Mouse (Mus musculus): ENCODE results near the gene Kctd7.

- TF ChIP-seq CTCF (IDR thresholded peaks at IDR 0.05) (no peak), POLR2A (IDR thresholded peaks at IDR 0.05; ENCODE audit: insufficient read depth, low read depth, low read length) (no peak), EP300 (IDR thresholded peaks at IDR 0.05; ENCODE audit: insufficient read depth, low read depth, low read length) (no peak)
Observed at GRCm38 (mm10) chr5:130190909-130191308, 46.2 kb downstream of the Kctd7 start.
